Mouse (Mus musculus): ENCODE measurements around the gene Mtmr3. TPM values are rescaled to one million over a fixed set of nuclear protein-coding genes. Genes with fewer than 3 reads are reported as not detected.

Gene Mtmr3
- polyA plus RNA-seq, 1 experiment from 2014 or later, result 25.5 TPM

DNA sequence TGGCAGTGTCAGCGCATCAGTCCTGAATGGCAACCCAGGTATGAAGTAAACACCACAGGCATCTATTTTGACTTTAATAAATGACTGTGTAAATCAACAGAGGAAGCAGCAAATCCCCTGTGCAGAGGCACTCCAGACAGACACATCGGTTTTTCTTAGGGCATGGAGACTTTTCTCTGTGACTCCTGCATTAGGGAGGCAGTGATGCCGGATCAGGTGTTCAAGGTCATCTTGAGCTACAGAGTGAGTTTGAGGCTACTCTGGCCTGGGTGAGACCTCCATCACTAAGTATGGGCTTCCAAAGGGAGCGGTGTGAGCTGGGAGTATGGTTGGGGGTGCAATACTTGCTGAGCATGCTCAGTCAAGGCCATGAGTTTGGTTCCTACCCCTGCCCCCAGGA lies 130.0 kb downstream of the Mtmr3 start:
- H3K27ac ChIP-seq (replicated peaks in 1 of 2; ENCODE audit: control insufficient read depth in 1 of 2, insufficient read depth in 1 of 2, low read depth in 2 of 2, low read length in 2 of 2), result no peak overlapping the region
- no peaks in the 10 kb centered on the region for H3K4me1 ChIP-seq (ENCODE audit: control insufficient read depth in 2 of 2, insufficient read depth in 2 of 2, low read length in 2 of 2)
- H3K9me3 ChIP-seq (ENCODE audit: control insufficient read depth, low read length), result no peaks in the 10 kb centered on the region
- no peak overlapping the region for H3K9ac ChIP-seq (ENCODE audit: low read length)
- no peaks in the 10 kb centered on the region for H3K36me3 ChIP-seq (ENCODE audit: control insufficient read depth, insufficient read depth, low read length)
- 84% methylated on average over 4 of the region's 4 CpGs for WGBS
- no peak overlapping the region for H3K4me3 ChIP-seq (ENCODE audit: control insufficient read depth in 1 of 2, insufficient read depth in 1 of 2, low read depth in 1 of 2, low read length in 2 of 2)
- H3K27me3 ChIP-seq (ENCODE audit: control insufficient read depth, insufficient read depth, low read length), result peaks cover 5% of the 10 kb centered on the region; the same call in 1 of the 2 replicates
- ATAC-seq (ENCODE audit: insufficient number of reproducible peaks, insufficient read depth, low FRiP score, low read depth), result no peak
- no peak overlapping the region for H3K4me2 ChIP-seq (ENCODE audit: low read length)

DNA sequence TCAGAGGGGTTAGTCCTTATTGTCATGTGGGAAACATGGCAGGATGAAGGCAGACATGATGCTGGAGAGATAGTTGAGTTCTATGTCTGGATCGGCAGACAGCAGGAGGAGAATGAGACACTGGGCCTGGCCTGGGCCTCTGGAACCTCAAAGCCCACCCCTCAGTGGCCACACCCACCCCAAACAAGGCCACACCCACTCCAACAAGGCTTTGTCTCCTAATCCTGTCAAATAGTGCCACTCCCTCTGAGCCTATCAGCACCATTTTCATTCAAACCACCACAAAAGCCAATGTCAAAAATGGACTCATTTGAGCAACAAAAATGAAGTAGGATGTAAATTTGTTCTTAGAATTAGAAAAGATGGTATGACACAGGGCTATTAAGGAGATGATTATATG lies 130.5 kb downstream of the Mtmr3 start:
- H3K9ac ChIP-seq (ENCODE audit: low read length), result no peak overlapping the region
- no peak for ATAC-seq (ENCODE audit: insufficient number of reproducible peaks, insufficient read depth, low FRiP score, low read depth)
- H3K4me2 ChIP-seq (ENCODE audit: low read length), result no peak overlapping the region
- WGBS, result 71% methylated on average over 1 of the region's 1 CpGs
- H3K36me3 ChIP-seq (ENCODE audit: control insufficient read depth, insufficient read depth, low read length), result no peaks in the 10 kb centered on the region
- no peak overlapping the region for H3K27ac ChIP-seq (replicated peaks in 1 of 2; ENCODE audit: control insufficient read depth in 1 of 2, insufficient read depth in 1 of 2, low read depth in 2 of 2, low read length in 2 of 2)
- H3K9me3 ChIP-seq (ENCODE audit: control insufficient read depth, low read length), result no peaks in the 10 kb centered on the region
- no peaks in the 10 kb centered on the region for H3K4me1 ChIP-seq (ENCODE audit: control insufficient read depth in 2 of 2, insufficient read depth in 2 of 2, low read length in 2 of 2)
- H3K27me3 ChIP-seq (ENCODE audit: control insufficient read depth, insufficient read depth, low read length), result peaks cover 5% of the 10 kb centered on the region; the same call in 1 of the 2 replicates
- H3K4me3 ChIP-seq (ENCODE audit: control insufficient read depth in 1 of 2, insufficient read depth in 1 of 2, low read depth in 1 of 2, low read length in 2 of 2), result no peak overlapping the region

DNA sequence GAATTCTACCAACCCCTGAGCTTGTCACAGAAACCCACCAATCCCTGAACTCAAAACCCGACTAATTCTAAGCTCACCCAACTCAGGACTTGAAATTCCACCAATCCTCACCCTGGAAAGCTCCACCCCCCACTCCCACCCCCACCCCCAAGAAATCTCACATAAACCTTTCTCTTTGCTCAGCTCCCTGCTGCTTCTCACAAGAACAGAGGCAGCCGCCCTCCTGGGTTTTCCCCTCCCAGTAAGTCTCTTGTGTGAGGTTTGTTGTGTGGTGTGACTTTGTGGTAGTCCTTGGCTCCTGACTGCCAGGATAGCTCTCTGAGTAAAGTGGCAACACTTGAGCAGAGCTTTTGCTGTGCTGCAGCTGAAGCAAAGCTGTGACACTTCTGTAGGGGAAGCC lies 131.8 kb downstream of the Mtmr3 start:
- no peak overlapping the region for H3K9ac ChIP-seq (ENCODE audit: low read length)
- H3K27ac ChIP-seq (replicated peaks in 1 of 2; ENCODE audit: control insufficient read depth in 1 of 2, insufficient read depth in 1 of 2, low read depth in 2 of 2, low read length in 2 of 2), result no peak overlapping the region
- no peaks in the 10 kb centered on the region for H3K36me3 ChIP-seq (ENCODE audit: control insufficient read depth, insufficient read depth, low read length)
- 38% methylated on average over 2 of the region's 2 CpGs for WGBS
- H3K27me3 ChIP-seq (ENCODE audit: control insufficient read depth, insufficient read depth, low read length), result peaks cover 5% of the 10 kb centered on the region; the same call in 1 of the 2 replicates
- ATAC-seq (ENCODE audit: insufficient number of reproducible peaks, insufficient read depth, low FRiP score, low read depth), result no peak
- H3K9me3 ChIP-seq (ENCODE audit: control insufficient read depth, low read length), result no peaks in the 10 kb centered on the region
- no peak overlapping the region for H3K4me2 ChIP-seq (ENCODE audit: low read length)
- H3K4me1 ChIP-seq (ENCODE audit: control insufficient read depth in 2 of 2, insufficient read depth in 2 of 2, low read length in 2 of 2), result no peaks in the 10 kb centered on the region
- H3K4me3 ChIP-seq (ENCODE audit: control insufficient read depth in 1 of 2, insufficient read depth in 1 of 2, low read depth in 1 of 2, low read length in 2 of 2), result no peak overlapping the region

DNA sequence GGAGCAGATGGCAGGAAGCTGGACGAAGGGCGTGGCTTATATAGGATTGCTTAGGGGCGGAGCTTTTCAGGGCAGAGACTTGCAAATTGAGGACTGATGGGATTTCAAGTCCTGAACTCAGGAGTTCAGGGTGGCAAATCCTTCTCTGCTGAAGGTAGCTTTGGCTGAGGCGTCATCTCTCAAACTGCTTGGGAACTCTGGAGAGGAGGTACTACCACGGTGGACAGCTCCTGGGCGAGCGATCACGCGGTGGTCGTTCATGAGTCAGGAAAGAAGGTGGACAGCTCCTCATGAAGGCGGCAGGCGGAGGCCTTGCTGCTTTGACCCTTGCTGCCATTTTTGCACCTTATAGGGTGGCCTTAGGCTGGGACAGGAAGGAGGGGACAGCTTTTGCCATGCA lies 133.5 kb downstream of the Mtmr3 start:
- no peak overlapping the region for H3K4me3 ChIP-seq (ENCODE audit: control insufficient read depth in 1 of 2, insufficient read depth in 1 of 2, low read depth in 1 of 2, low read length in 2 of 2)
- no peaks in the 10 kb centered on the region for H3K9me3 ChIP-seq (ENCODE audit: control insufficient read depth, low read length)
- no peak overlapping the region for H3K9ac ChIP-seq (ENCODE audit: low read length)
- no peaks in the 10 kb centered on the region for H3K36me3 ChIP-seq (ENCODE audit: control insufficient read depth, insufficient read depth, low read length)
- H3K4me2 ChIP-seq (ENCODE audit: low read length), result no peak overlapping the region
- H3K27me3 ChIP-seq (ENCODE audit: control insufficient read depth, insufficient read depth, low read length), result peaks cover 5% of the 10 kb centered on the region; the same call in 1 of the 2 replicates
- H3K27ac ChIP-seq (replicated peaks in 1 of 2; ENCODE audit: control insufficient read depth in 1 of 2, insufficient read depth in 1 of 2, low read depth in 2 of 2, low read length in 2 of 2), result no peak overlapping the region
- H3K4me1 ChIP-seq (ENCODE audit: control insufficient read depth in 2 of 2, insufficient read depth in 2 of 2, low read length in 2 of 2), result no peaks in the 10 kb centered on the region
- 11% methylated on average over 12 of the region's 12 CpGs for WGBS
- ATAC-seq (ENCODE audit: insufficient number of reproducible peaks, insufficient read depth, low FRiP score, low read depth), result no peak

DNA sequence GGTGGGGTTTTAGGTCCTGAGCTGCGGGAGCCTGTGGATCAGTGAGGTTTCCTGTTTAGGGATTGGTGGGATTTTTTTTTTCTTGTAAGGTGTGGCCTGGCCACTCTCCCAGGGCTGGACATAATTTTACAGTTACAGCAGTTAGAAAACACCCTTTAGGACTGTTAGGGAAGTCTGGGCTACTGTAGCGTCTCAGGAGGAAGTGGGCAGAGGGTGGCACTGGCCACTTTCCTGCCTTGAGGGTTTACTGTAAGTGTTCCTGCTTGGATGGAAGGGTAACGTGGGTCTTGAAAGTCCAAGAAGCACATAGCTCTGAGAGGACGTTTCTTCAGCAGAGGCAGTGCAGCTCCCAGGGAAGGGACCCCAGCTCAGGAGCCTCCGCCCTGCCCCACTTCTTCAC lies 134.0 kb downstream of the Mtmr3 start:
- H3K36me3 ChIP-seq (ENCODE audit: control insufficient read depth, insufficient read depth, low read length), result no peaks in the 10 kb centered on the region
- H3K27ac ChIP-seq (replicated peaks in 1 of 2; ENCODE audit: control insufficient read depth in 1 of 2, insufficient read depth in 1 of 2, low read depth in 2 of 2, low read length in 2 of 2), result no peak overlapping the region
- 48% methylated on average over 5 of the region's 5 CpGs for WGBS
- no peaks in the 10 kb centered on the region for H3K9me3 ChIP-seq (ENCODE audit: control insufficient read depth, low read length)
- H3K4me1 ChIP-seq (ENCODE audit: control insufficient read depth in 2 of 2, insufficient read depth in 2 of 2, low read length in 2 of 2), result no peaks in the 10 kb centered on the region
- peaks cover 5% of the 10 kb centered on the region; the same call in 1 of the 2 replicates for H3K27me3 ChIP-seq (ENCODE audit: control insufficient read depth, insufficient read depth, low read length)
- no peak overlapping the region for H3K4me3 ChIP-seq (ENCODE audit: control insufficient read depth in 1 of 2, insufficient read depth in 1 of 2, low read depth in 1 of 2, low read length in 2 of 2)
- no peak overlapping the region for H3K4me2 ChIP-seq (ENCODE audit: low read length)
- H3K9ac ChIP-seq (ENCODE audit: low read length), result no peak overlapping the region
- no peak for ATAC-seq (ENCODE audit: insufficient number of reproducible peaks, insufficient read depth, low FRiP score, low read depth)

DNA sequence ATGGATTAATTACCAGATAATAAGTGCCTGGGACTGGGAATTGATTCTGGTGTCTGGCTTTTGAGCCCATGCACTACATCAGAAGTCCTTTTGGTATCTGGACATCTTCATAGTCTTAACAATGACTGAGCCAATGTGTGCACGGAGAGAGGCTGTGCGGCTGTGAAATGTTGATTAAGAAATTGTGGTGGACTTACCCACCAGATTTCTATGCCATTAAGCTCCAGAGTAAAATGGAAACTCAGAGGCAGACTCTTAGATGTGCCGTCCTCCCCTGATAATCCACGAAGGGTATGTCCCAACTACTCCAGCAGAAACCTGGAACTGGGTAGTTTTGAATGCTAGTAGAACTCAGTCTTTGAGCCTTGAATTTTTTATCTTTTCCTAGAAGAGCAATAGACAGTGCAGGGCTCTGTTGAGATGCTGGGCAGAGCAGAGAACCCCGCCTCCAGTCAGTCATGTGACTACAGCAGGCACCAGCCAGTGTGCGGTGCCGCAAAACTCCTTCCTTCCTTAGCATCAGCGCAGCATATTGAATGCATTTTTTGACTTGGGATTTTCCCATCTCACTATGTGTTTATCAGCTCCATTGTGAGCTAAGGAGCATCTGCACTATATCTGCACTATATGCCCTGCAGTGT lies 139.6 kb downstream of the Mtmr3 start:
- no peaks in the 10 kb centered on the region for H3K27me3 ChIP-seq (ENCODE audit: control insufficient read depth, insufficient read depth, low read length)
- no peak overlapping the region for H3K27ac ChIP-seq (replicated peaks in 1 of 2; ENCODE audit: control insufficient read depth in 1 of 2, insufficient read depth in 1 of 2, low read depth in 2 of 2, low read length in 2 of 2)
- H3K9ac ChIP-seq (ENCODE audit: low read length), result no peak overlapping the region
- no peaks in the 10 kb centered on the region for H3K36me3 ChIP-seq (ENCODE audit: control insufficient read depth, insufficient read depth, low read length)
- H3K4me2 ChIP-seq (ENCODE audit: low read length), result no peak overlapping the region
- ATAC-seq (ENCODE audit: insufficient number of reproducible peaks, insufficient read depth, low FRiP score, low read depth), result no peak
- WGBS, result 66% methylated on average over 8 of the region's 8 CpGs
- H3K9me3 ChIP-seq (ENCODE audit: control insufficient read depth, low read length), result no peaks in the 10 kb centered on the region
- H3K4me3 ChIP-seq (ENCODE audit: control insufficient read depth in 1 of 2, insufficient read depth in 1 of 2, low read depth in 1 of 2, low read length in 2 of 2), result no peak overlapping the region
- H3K4me1 ChIP-seq (ENCODE audit: control insufficient read depth in 2 of 2, insufficient read depth in 2 of 2, low read length in 2 of 2), result peaks cover 0 to 5% of the 10 kb centered on the region in 2 experiments; a peak in 1 of 4 replicates

DNA sequence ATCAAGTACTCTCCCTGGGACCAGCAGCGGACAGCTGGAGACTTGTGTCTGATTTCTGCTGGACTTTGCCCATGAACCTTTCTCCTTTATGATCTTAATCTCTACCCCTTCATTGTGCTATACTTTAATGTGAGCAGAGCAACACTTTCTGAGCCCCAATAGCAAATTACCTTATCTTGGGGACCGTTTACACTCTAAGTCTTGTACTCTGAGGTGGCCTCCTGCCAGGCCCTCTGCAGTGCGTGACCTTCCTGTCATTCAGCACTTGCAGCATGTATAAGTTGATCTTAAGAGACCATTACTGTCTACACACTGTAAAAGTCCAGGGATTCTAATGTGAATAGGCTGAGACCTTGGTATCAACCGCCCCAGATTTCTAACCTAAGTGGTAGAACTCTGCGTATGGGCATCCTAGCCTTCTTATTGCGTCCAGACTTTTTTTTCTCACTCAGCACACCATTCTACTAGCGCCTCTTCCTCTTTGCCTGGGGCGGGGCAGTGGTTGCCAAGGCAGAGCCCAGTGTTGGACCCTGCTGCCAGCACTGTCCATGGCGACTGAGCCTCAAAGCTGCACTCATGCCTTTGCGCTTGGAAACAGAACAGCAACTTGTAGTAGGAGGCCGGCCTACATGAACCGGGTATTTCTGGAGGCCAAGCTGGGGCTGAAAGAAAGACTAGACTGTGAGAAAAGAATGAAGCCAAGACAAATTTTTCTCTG lies 142.0 kb downstream of the Mtmr3 start:
- no peak overlapping the region for H3K27ac ChIP-seq (replicated peaks in 1 of 2; ENCODE audit: control insufficient read depth in 1 of 2, insufficient read depth in 1 of 2, low read depth in 2 of 2, low read length in 2 of 2)
- no peak overlapping the region for H3K9ac ChIP-seq (ENCODE audit: low read length)
- peaks cover 0 to 5% of the 10 kb centered on the region in 2 experiments; a peak in 1 of 4 replicates for H3K4me1 ChIP-seq (ENCODE audit: control insufficient read depth in 2 of 2, insufficient read depth in 2 of 2, low read length in 2 of 2)
- no peak overlapping the region for H3K4me3 ChIP-seq (ENCODE audit: control insufficient read depth in 1 of 2, insufficient read depth in 1 of 2, low read depth in 1 of 2, low read length in 2 of 2)
- no peak for ATAC-seq (ENCODE audit: insufficient number of reproducible peaks, insufficient read depth, low FRiP score, low read depth)
- WGBS, result 70% methylated on average over 12 of the region's 12 CpGs
- no peaks in the 10 kb centered on the region for H3K36me3 ChIP-seq (ENCODE audit: control insufficient read depth, insufficient read depth, low read length)
- no peaks in the 10 kb centered on the region for H3K9me3 ChIP-seq (ENCODE audit: control insufficient read depth, low read length)
- H3K27me3 ChIP-seq (ENCODE audit: control insufficient read depth, insufficient read depth, low read length), result no peaks in the 10 kb centered on the region
- H3K4me2 ChIP-seq (ENCODE audit: low read length), result no peak overlapping the region

Measured in heart, embryonic 14.5 days (tissue).